Mouse (Mus musculus) heart, postnatal 0 days (tissue): ENCODE data around the gene Zbtb17.

Experiments used
- CTCF ChIP-seq: IDR thresholded peaks from 2 replicates; pipeline ENCODE4 v1.5.1; 2016; ENCODE audit warnings: antibody characterized with exemption, control low read depth, low read depth
- EP300 ChIP-seq: IDR thresholded peaks from 2 replicates; pipeline ENCODE4 v1.6.1; 2016; ENCODE audit warnings: antibody characterized with exemption, low read depth

GRCm38 (mm10) chr4:141464722-141465121 lies 20.3 kb downstream of the Zbtb17 start:
- no peak for TF ChIP-seq CTCF
- TF ChIP-seq EP300: no peak
